Comparison of ENCODE assay signal across 8 mouse cellular contexts in the genomic region with DNA sequence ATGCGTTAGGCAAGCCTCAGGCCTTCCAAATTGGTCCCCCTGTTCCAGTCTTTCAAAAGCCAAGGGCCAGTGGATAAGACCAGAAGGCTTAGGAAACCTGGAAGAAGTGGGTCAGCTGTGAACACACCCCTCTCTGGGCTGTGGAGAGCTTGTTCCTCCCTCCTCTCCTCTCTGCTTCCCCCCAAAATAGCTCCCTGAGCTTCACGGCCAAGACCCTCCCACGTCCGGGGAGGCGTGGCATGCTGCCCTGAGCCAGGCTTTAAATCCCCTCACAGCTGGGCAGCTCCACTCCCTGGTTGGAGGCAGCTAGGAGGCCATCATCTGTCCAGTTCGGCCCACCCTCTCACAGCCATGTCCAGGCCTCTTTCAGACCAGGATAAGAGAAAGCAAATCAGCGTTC. TPM values are rescaled to one million over a fixed set of nuclear protein-coding genes. Genes with fewer than 3 reads are reported as not detected.
DNase-seq lines count a peak whose midpoint lies in the region; ATAC-seq and TF ChIP-seq lines count a peak whose summit lies in the region.

TSS of gene Pygm (plus strand) at position 272 of the 400 bp plus-strand sequence.

- TF ChIP-seq CTCF in heart, adult 2 months (IDR thresholded peaks at IDR 0.05) = peak; percentile 26
- TF ChIP-seq CTCF in midbrain, postnatal 0 days (IDR thresholded peaks at IDR 0.05) = no peak

- H3K79me2 ChIP-seq in heart, adult 2 months (replicated peaks; ENCODE audit: control insufficient read depth, insufficient read depth, low read length) = 0 out of 2 replicates have a peak, but pooled peaks cover 1% of the 10 kb centered on the region

- no peaks in the 10 kb centered on the region for H3K27me3 ChIP-seq in heart, adult 2 months (ENCODE audit: control insufficient read depth, insufficient read depth, low read length)
- no peaks in the 10 kb centered on the region for H3K27me3 ChIP-seq in midbrain, postnatal 0 days (ENCODE audit: insufficient read depth, low read length)

- WGBS in heart, adult 2 months = 6% methylated on average over 7 of the region's 7 CpGs
- 10% methylated on average over 7 of the region's 7 CpGs for WGBS in midbrain, postnatal 0 days

- peak within 1 kb of the TSS; percentile 46 for H3K4me3 ChIP-seq in brown adipose tissue, adult 24 weeks (ENCODE audit: insufficient read depth, low read depth, low read length)
- H3K4me3 ChIP-seq in heart, adult 2 months = peak within 1 kb of the TSS; percentile 62
- no peak within 1 kb of the TSS for H3K4me3 ChIP-seq in midbrain, postnatal 0 days (ENCODE audit: low read depth, low read length)

- intact Hi-C loops in heart, adult 2 months (cut with DNase I) = no loop called here
- intact Hi-C loops in left cerebral cortex, postnatal 25 days (cut with DNase I) = no loop called here

- peak within 1 kb of the TSS; percentile 7; the same call in 1 of the 2 replicates for H3K27ac ChIP-seq in brown adipose tissue, adult 24 weeks (replicated peaks; ENCODE audit: low read depth, low read length)
- H3K27ac ChIP-seq in heart, adult 2 months = peak within 1 kb of the TSS; percentile 92
- 0 out of 2 replicates have a peak within 1 kb of the TSS, but pooled peaks have one; percentile 12 for H3K27ac ChIP-seq in midbrain, postnatal 0 days (ENCODE audit: low read depth, low read length)

- H3K4me1 ChIP-seq in brown adipose tissue, adult 24 weeks (ENCODE audit: control insufficient read depth, insufficient read depth, insufficient read length, low read length) = peaks cover 6% of the 10 kb centered on the region
- H3K4me1 ChIP-seq in heart, adult 2 months (ENCODE audit: control insufficient read depth, insufficient read depth, low read length) = peaks cover 17% of the 10 kb centered on the region
- 0 out of 2 replicates have a peak, but pooled peaks cover under 1% of the 10 kb centered on the region for H3K4me1 ChIP-seq in midbrain, postnatal 0 days (ENCODE audit: insufficient read depth, low read length)

- no peaks in the 10 kb centered on the region for H3K9me3 ChIP-seq in midbrain, postnatal 0 days (ENCODE audit: low read length)

- peak within 1 kb of the TSS; percentile 60 for H3K9ac ChIP-seq in heart, adult 2 months (ENCODE audit: low read depth, low read length)
- no peak within 1 kb of the TSS for H3K9ac ChIP-seq in midbrain, postnatal 0 days (replicated peaks; ENCODE audit: low read length, poor library complexity, severe bottlenecking)

- no peak within 1 kb of the TSS for H3K4me2 ChIP-seq in midbrain, postnatal 0 days (ENCODE audit: low read depth, low read length, poor library complexity, severe bottlenecking)

- ATAC-seq in midbrain, postnatal 0 days (ENCODE audit: low FRiP score) = 0 out of 2 replicates have a peak, but pooled peaks have one; percentile 31

- peak; percentile 66 for DNase-seq in cerebellum, adult 9-11 months
- DNase-seq in cerebellum, adult 8-10 months = no peak
- DNase-seq in heart, adult 2 months = peak; percentile 90 to 92
- DNase-seq in kidney, adult 11 months = peak; percentile 57
- peak; percentile 42 to 83 for DNase-seq in left cerebral cortex, postnatal 25 days (ENCODE audit: low spot score in 2 of 2)
- peak; percentile 28 for DNase-seq in midbrain, postnatal 0 days (ENCODE audit: low spot score)
- peak; percentile 64 for DNase-seq in testis, postnatal 14 days (ENCODE audit: low spot score)

- TF ChIP-seq EP300 in heart, adult 2 months (IDR thresholded peaks at IDR 0.05; ENCODE audit: insufficient read depth, low read depth, low read length) = peak; percentile 89

- peak; percentile 99 for TF ChIP-seq POLR2A in heart, adult 2 months (IDR thresholded peaks at IDR 0.05; ENCODE audit: insufficient read depth, low read depth, low read length)

- H3K36me3 ChIP-seq in heart, adult 2 months (ENCODE audit: control insufficient read depth, insufficient read depth, low read length) = no peaks in the 10 kb centered on the region
- H3K36me3 ChIP-seq in midbrain, postnatal 0 days (ENCODE audit: insufficient read depth, low read length) = 0 out of 2 replicates have a peak, but pooled peaks cover 4% of the 10 kb centered on the region

RNA-seq across cellular contexts. Expression of gene Pygm, which starts in this region (rescaled TPM):
- 28.7 and 48.3 TPM in 2 replicates for polyA plus RNA-seq in brown adipose tissue, adult 24 weeks (2012; ENCODE audit: insufficient read depth, insufficient read length, missing spikeins)
- total RNA-seq in heart, adult 2 months (2021) = 1,000 to 10,000 TPM; 1,101 to 1,298 TPM
- polyA plus RNA-seq in heart, adult 2 months (2012; rRNA removed) = 1,120 and 1,632 TPM in 2 replicates
- total RNA-seq in left cerebral cortex, postnatal 25 days (2021) = 10 to 100 TPM; 26.8 to 35.5 TPM
- 16.4 and 25.8 TPM in 2 replicates for total RNA-seq in midbrain, postnatal 0 days (2014; rRNA removed)
- 11.7 and 13.2 TPM in 2 replicates for polyA plus RNA-seq in midbrain, postnatal 0 days (2015; fragmentation: Nextera tagmentation; extraction: Ambion mirVana)

Comparison
In these comparisons a context has a peak if more than half of its experiments do, and no peak if none do; other contexts are left out.
1. RNA of gene Pygm (total RNA-seq): 1,101 to 1,298 TPM in heart, adult 2 months; 26.8 to 35.5 TPM in left cerebral cortex, postnatal 25 days and 16.4 to 25.8 TPM in midbrain, postnatal 0 days; every median in the first group is over 10 times any median in the second.
2. RNA of gene Pygm (polyA plus RNA-seq): 1,120 to 1,632 TPM in heart, adult 2 months; 28.7 to 48.3 TPM in brown adipose tissue, adult 24 weeks and 11.7 to 13.2 TPM in midbrain, postnatal 0 days; every median in the first group is over 10 times any median in the second.
3. H3K27ac ChIP-seq: peak in every context shown above with its lines; median percentile 92 in heart, adult 2 months; 12 in midbrain, postnatal 0 days; 7 in brown adipose tissue, adult 24 weeks.